Mouse (Mus musculus) subcutaneous adipose tissue, adult 2 months (tissue): ENCODE results near the gene Jam3. TPM values are rescaled to one million over a fixed set of nuclear protein-coding genes. Genes with fewer than 3 reads are reported as not detected.

Experiments used
- polyA plus RNA-seq: library from polyadenylated mRNA; depleted of rRNA; stranded (reverse); fragments of >200 nt; gene quantifications from 2 replicates; pipeline ENCODE4 v1.2.3, GENCODE M21; 2012; ENCODE audit warnings: low replicate concordance; rRNA removed

Gene Jam3
- polyA plus RNA-seq, result 18.7 and 46.0 TPM in 2 replicates

DNA sequence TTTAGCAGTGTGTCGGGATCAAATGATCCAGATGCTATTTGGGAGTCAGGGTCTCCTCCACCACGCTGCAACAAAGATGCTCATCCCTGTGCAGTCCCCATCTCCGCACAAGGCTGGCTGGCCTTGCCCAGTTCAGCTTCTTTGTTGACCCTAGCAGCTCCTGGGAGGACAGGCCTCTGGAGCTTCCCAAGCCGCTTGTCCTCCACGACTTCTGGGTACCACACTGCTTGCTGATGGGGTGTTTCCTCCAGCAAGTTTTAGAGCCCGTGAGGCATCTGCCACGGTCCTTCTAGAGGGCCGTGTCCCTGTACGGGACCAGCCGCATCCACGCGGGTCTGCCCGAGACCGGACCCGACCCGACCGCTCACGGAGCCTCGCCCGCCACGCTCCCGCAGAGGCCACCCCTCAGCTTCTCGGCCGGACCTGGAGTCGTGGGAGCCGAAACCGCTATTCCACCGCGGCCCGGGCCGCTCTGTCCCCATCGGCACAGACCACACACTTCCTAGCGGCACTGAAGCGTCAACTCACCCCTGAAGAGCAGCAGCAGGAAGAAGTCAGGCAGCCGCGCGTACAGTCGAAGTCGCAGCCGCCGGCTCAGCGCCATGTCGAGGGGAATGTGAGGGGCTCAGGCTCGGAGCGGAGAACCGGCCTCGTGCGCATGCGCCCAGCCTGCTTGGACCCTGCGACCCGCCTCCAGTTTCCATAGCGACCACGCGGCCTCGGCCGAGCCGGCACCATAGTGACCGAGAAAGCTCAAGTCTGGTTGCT, at the start of gene Jam3:
Gene Jam3 (minus strand): TSS at position 659 of the 768 bp plus-strand sequence.

Other genes starting within 250 kb of the Jam3 start
- gene Gm1110, start 232.3 kb downstream of the Jam3 start, polyA plus RNA-seq, result 0.13 and 0.23 TPM in 2 replicates
- gene Acad8, start 155.9 kb downstream of the Jam3 start, polyA plus RNA-seq, result 39.1 and 54.3 TPM in 2 replicates
- gene Thyn1, start 155.7 kb downstream of the Jam3 start, polyA plus RNA-seq, result 14.5 and 23.3 TPM in 2 replicates
- 32.1 and 53.3 TPM in 2 replicates for gene Vps26b, start 125.4 kb downstream of the Jam3 start, polyA plus RNA-seq
- 14.7 and 17.9 TPM in 2 replicates for gene Ncapd3, start 125.2 kb downstream of the Jam3 start, polyA plus RNA-seq
- gene Igsf9b, start 143.8 kb upstream of the Jam3 start, polyA plus RNA-seq, result 0.17 and 3.3 TPM in 2 replicates
- not detected in 2 replicates for gene Spata19, start 241.4 kb upstream of the Jam3 start, polyA plus RNA-seq